Mouse (Mus musculus) limb, embryonic 12.5 days (tissue): Measurements from ENCODE around the gene Tecpr2. TPM values are rescaled to one million over a fixed set of nuclear protein-coding genes. Genes with fewer than 3 reads are reported as not detected.

Source experiments
- ATAC-seq: fragments of 200-750 bp; cut with Nextera tagmentation; 2 replicates; pipeline ENCODE4 v1.8.0; 2017; ENCODE audit warnings: low read depth, moderate TSS enrichment; ENCODE audit not compliant: insufficient number of reproducible peaks, insufficient read depth, low FRiP score, low TSS enrichment
- H3K27ac ChIP-seq: fragments of 300-500 bp; sonication (generic); 2 replicates; pipeline ENCODE4 v1.5.1; 2016; ENCODE audit warnings: mild to moderate bottlenecking, moderate library complexity
- H3K27me3 ChIP-seq: fragments of 300-500 bp; sonication (generic); 2 replicates; pipeline ENCODE4 v1.6.1; 2016; ENCODE audit warnings: mild to moderate bottlenecking, moderate library complexity
- H3K36me3 ChIP-seq: fragments of 300-500 bp; sonication (generic); 2 replicates; pipeline ENCODE4 v1.6.1; 2016; ENCODE audit warnings: mild to moderate bottlenecking, moderate library complexity
- H3K4me1 ChIP-seq: fragments of 300-500 bp; sonication (generic); replicated peaks from 2 replicates; pipeline ENCODE4 v1.6.1; 2016
- H3K4me2 ChIP-seq: fragments of 300-500 bp; sonication (generic); 2 replicates; pipeline ENCODE4 v1.6.1; 2016; ENCODE audit warnings: mild to moderate bottlenecking, moderate library complexity
- H3K4me3 ChIP-seq: fragments of 300-500 bp; sonication (generic); replicated peaks from 2 replicates; pipeline ENCODE4 v1.5.1; 2016; ENCODE audit warnings: mild to moderate bottlenecking
- H3K9ac ChIP-seq: fragments of 300-500 bp; sonication (generic); replicated peaks from 2 replicates; pipeline ENCODE4 v1.6.1; 2016; ENCODE audit warnings: mild to moderate bottlenecking, moderate library complexity
- H3K9me3 ChIP-seq: fragments of 300-500 bp; sonication (generic); 2 replicates; pipeline ENCODE4 v1.6.1; 2016; ENCODE audit warnings: mild to moderate bottlenecking, moderate library complexity
- WGBS: fragments of 180-500 bp; shearing (Covaris S2); methylation state at CpG from one replicate; pipeline ENCODE4 v1.1.7; 2016; 5-methylcytosine and 5-hydroxymethylcytosine counted together
- polyA plus RNA-seq: library from polyadenylated mRNA; unstranded; fragments of >200 nt; fragmentation: Nextera tagmentation; extraction: Ambion mirVana; gene quantifications from 2 replicates; pipeline ENCODE4 v1.2.1, GENCODE M21; 2016

Tecpr2 gene
- polyA plus RNA-seq, 1 experiment from 2014 or later: 6.1 TPM

DNA sequence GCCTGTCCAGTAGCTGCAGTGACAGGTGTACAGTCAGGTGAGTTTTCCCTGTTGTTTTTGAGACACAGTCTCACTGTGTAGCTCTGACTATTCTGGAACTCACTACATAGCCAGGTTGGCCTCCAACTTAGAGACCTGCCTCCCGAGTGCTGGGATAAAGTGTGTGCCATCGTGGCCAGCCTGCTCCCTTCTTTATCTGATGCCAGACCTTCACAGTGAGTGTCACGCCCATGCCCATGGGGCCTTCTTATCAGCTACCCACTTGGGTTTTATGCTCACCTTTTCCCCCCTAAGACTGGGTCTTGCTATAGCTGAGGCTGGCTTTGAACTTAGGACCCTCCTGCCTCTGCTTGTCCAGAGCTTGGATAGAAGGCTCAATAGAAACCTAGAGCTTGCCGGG is 19.0 kb upstream of the Tecpr2 start:
- no peak overlapping the region for H3K27ac ChIP-seq
- H3K9ac ChIP-seq: no peak overlapping the region
- H3K4me1 ChIP-seq: no peaks in the 10 kb centered on the region
- no peak for ATAC-seq
- no peaks in the 10 kb centered on the region for H3K9me3 ChIP-seq
- H3K36me3 ChIP-seq: peaks cover 95% of the 10 kb centered on the region
- H3K4me2 ChIP-seq: no peak overlapping the region
- WGBS: 86% methylated on average over 4 of the region's 4 CpGs
- H3K27me3 ChIP-seq: no peaks in the 10 kb centered on the region
- H3K4me3 ChIP-seq: no peak overlapping the region

DNA sequence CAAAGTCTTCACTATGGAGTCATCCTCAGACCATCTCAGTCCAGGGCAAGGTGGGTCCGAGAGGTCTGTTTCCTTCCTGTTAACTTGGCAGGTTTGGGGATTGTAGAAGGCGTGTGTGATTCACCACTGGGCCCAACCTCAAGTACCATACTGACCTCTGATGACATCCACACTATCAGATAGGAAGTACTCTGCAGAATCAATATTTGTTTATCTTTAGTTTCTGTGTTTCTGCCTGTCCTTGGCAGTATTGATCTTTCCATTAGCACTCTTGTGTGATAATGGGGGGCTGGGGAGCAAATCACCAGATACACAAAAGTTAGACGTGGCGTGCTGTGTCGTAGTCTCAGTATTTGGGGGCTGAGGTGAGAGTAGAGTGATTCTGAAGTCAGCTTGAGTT is 17.8 kb upstream of the Tecpr2 start:
- Histone ChIP-seq H3K27ac (no peak overlapping the region), H3K36me3 (peaks cover 97% of the 10 kb centered on the region), H3K4me1 (no peaks in the 10 kb centered on the region), H3K4me2 (no peak overlapping the region), H3K27me3 (no peaks in the 10 kb centered on the region), H3K9me3 (no peaks in the 10 kb centered on the region), H3K9ac (no peak overlapping the region), H3K4me3 (no peak overlapping the region)
- whole genome bisulfite sequencing: 95% methylated on average over 5 of the region's 5 CpGs
- no peak for ATAC-seq

DNA sequence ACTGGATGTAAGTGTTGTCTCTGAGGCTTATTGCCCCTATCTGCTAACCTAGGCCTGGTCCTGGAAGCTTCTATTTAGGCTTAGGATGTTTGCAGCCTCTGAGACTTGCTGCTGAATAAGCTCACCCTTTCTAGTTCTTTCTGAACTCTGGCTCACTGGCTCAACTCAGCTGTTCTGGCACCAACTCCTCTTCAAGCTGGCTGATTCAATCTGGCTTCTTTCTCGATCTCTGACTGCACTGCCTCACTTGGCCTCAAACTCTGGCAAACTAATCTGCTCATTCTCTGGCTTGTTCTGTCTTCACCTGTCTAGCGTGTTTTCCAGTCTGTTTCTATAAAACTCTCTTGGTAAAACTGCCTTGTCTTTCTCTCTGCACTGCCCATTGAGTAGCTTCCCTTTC is 13.7 kb upstream of the Tecpr2 start:
- no peaks in the 10 kb centered on the region for H3K9me3 ChIP-seq
- no peaks in the 10 kb centered on the region for H3K4me1 ChIP-seq
- H3K9ac ChIP-seq: no peak overlapping the region
- peaks cover 91% of the 10 kb centered on the region for H3K36me3 ChIP-seq
- H3K4me3 ChIP-seq: no peak overlapping the region
- no peak overlapping the region for H3K27ac ChIP-seq
- WGBS: 92% methylated on average over 2 of the region's 2 CpGs
- H3K27me3 ChIP-seq: no peaks in the 10 kb centered on the region
- no peak for ATAC-seq
- H3K4me2 ChIP-seq: no peak overlapping the region

DNA sequence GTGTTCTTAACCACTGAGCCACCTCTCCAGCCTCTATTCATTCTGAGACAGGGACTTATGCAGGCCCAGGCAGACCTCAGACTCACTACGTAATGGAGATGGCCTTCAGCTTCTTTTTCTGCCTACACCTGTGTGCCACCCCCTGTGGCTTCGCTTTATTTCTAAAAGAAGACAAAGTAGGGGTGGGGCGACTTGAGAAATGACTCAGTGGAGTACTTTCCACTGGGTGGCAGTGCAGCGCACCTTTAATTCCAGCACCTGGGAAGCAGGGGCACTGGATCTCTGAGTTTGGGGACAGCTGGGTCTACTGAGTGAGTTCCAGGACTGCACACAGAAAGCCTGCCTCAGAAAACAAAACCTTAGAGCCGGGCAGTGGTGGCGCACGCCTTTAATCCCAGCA is 6.8 kb upstream of the Tecpr2 start:
- H3K9me3 ChIP-seq: no peaks in the 10 kb centered on the region
- no peaks in the 10 kb centered on the region for H3K27me3 ChIP-seq
- no peak overlapping the region for H3K4me3 ChIP-seq
- 87% methylated on average over 7 of the region's 7 CpGs for WGBS
- peaks cover 60% of the 10 kb centered on the region for H3K36me3 ChIP-seq
- H3K4me2 ChIP-seq: no peak overlapping the region
- no peak overlapping the region for H3K9ac ChIP-seq
- no peak for ATAC-seq
- H3K4me1 ChIP-seq: no peaks in the 10 kb centered on the region
- no peak overlapping the region for H3K27ac ChIP-seq

DNA sequence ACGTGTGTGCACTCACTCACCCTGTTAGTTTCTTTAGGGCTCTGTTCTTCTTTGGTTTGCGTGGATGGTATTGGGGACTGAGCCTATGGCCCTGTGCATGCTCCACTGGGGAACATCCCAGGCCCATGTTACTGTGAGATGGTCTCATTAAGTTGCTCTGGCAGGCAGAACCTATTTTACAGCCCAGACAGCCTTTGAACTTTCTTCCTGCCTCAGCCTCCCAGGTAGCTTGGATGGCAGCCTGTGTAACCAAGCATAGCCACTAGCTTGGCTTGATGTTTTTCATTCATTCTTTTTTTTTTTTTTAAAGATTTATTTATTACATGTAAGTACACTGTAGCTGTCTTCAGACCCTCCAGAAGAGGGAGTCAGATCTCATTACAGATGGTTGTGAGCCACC is 3.8 kb upstream of the Tecpr2 start:
- H3K27ac ChIP-seq: no peak overlapping the region
- H3K9me3 ChIP-seq: no peaks in the 10 kb centered on the region
- 98% methylated on average over 2 of the region's 2 CpGs for WGBS
- peaks cover 14% of the 10 kb centered on the region for H3K4me1 ChIP-seq
- H3K9ac ChIP-seq: no peak overlapping the region
- H3K27me3 ChIP-seq: no peaks in the 10 kb centered on the region
- no peak overlapping the region for H3K4me2 ChIP-seq
- ATAC-seq: no peak
- H3K36me3 ChIP-seq: peaks cover 37% of the 10 kb centered on the region
- H3K4me3 ChIP-seq: no peak overlapping the region

DNA sequence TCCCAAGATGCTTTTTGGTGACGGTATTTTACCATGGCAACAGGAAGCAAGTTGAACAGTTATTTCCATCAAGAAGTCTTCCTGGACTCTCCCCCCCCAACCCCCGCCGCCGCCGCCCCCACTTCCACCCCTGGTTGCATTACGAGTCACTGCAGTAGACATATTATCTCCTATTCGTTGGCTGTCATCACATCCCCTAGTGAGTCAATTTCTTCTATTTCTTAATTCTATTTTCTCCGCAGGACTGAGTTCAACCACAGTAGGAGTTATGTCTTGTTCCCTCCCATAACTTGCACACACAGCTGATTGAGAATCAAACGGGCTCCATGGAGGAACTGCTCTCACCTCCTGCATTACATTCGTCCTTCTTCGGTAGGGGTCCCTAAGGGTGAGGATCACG is 958 bp upstream of the Tecpr2 start:
- H3K4me1 ChIP-seq: peaks cover 15% of the 10 kb centered on the region
- peaks cover 12% of the 10 kb centered on the region for H3K36me3 ChIP-seq
- no peaks in the 10 kb centered on the region for H3K27me3 ChIP-seq
- ATAC-seq: no peak
- no peak overlapping the region for H3K27ac ChIP-seq
- H3K4me3 ChIP-seq: peak overlapping the region; percentile 88
- 53% methylated on average over 12 of the region's 12 CpGs for WGBS
- peak overlapping the region; percentile 85 for H3K9ac ChIP-seq
- H3K9me3 ChIP-seq: no peaks in the 10 kb centered on the region
- H3K4me2 ChIP-seq: peak overlapping the region; percentile 93

DNA sequence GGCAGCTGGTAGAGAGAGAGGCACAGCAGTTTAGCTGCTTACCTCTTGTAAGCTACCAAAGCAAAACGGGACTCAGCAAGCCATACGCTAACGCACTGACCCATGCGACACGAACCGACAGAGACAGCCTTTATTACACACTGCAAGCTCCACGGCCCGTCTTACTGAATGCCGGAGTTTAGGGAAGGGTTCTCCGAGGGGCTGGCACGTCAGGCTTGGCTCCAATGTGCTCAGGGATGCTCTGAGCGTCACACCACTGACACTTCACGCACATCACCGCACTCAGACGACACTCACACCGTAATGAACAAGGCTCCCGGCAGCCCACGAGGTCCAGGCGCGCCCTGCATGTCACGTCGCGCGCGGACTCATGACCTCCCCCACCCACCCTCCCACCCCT is 458 bp upstream of the Tecpr2 start:
- ATAC-seq: no peak; the same call in 1 of the 2 replicates
- no peaks in the 10 kb centered on the region for H3K27me3 ChIP-seq
- peaks cover 15% of the 10 kb centered on the region for H3K4me1 ChIP-seq
- peak overlapping the region; percentile 88 for H3K4me3 ChIP-seq
- WGBS: under 1% methylated on average over 25 of the region's 25 CpGs
- H3K27ac ChIP-seq: 0 out of 2 replicates have a peak overlapping the region, but pooled peaks have one; percentile 41
- H3K9me3 ChIP-seq: no peaks in the 10 kb centered on the region
- H3K4me2 ChIP-seq: peak overlapping the region; percentile 93
- H3K9ac ChIP-seq: peak overlapping the region; percentile 85
- H3K36me3 ChIP-seq: peaks cover 7% of the 10 kb centered on the region

DNA sequence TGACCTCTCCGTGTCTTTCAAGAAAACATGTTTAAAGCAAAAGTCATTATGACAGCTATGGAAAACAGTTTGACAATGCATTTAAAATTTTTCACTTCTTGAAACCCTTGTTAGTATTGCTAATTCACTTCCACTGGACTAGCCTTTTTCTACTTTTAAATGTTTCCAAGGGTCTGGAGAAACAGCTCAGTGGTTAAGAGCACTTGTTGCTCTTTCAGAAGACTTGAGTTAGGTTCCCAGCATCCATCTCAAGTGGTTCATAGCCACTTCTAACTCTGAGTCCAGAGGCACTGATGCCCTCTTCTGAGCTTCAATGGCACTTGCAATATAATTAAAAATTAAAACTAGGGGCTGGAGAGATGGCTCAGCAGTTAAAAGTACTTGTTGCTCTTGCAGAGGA is 2.8 kb downstream of the Tecpr2 start:
- 92% methylated on average over 1 of the region's 1 CpGs for WGBS
- Histone ChIP-seq H3K36me3 (no peaks in the 10 kb centered on the region), H3K4me2 (no peak overlapping the region), H3K9ac (no peak overlapping the region), H3K4me1 (peaks cover 15% of the 10 kb centered on the region), H3K9me3 (no peaks in the 10 kb centered on the region), H3K27ac (no peak overlapping the region), H3K4me3 (no peak overlapping the region), H3K27me3 (no peaks in the 10 kb centered on the region)
- no peak for ATAC-seq

DNA sequence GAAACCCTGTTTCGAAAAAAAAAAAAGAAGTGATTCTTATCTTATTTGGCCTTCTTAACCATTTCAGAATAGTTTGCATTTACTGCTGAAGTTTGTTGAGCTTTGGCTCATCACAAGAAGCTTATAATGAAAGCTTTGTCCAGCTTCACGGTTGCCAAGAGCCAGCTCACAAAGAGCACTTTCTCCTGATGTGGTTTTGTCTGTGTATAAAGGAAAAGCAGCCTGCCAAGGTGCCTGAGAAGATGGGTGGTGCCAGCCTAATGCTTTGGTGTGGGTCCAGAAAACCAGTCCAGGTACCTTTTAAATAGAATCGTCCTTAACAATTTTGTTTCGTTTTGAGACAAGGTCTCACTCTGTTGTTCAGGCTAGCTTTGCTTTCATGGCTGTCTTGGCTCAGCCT is 13.0 kb downstream of the Tecpr2 start:
- WGBS: 82% methylated on average over 4 of the region's 4 CpGs
- Histone ChIP-seq H3K4me2 (no peak overlapping the region), H3K27ac (no peak overlapping the region), H3K4me3 (no peak overlapping the region), H3K36me3 (no peaks in the 10 kb centered on the region), H3K9ac (no peak overlapping the region; the same call in 1 of the 2 replicates), H3K27me3 (no peaks in the 10 kb centered on the region), H3K4me1 (no peaks in the 10 kb centered on the region), H3K9me3 (no peaks in the 10 kb centered on the region)
- ATAC-seq: no peak

DNA sequence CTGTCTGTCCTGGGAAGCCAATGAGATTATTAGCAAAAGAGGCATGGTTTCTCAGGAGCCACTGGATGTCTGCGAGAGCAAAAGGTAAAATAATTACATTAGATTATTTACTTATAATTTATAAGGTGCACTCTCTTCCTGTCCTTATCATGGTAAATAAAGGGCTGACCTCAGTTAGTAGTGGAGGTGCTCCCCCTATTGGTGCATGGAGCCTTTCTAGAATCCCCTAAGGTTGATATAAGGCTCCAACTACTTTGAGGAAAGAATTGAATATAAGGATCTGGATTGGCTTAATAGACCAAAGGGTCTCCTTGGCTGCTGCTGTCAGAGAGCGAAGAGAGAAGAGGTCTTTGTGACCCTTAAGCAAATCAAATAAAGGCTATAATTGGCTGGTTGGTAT is 14.5 kb downstream of the Tecpr2 start:
- Histone ChIP-seq H3K27me3 (no peaks in the 10 kb centered on the region), H3K9me3 (no peaks in the 10 kb centered on the region), H3K27ac (no peak overlapping the region), H3K4me1 (0 out of 2 replicates have a peak, but pooled peaks cover 2% of the 10 kb centered on the region), H3K4me2 (no peak overlapping the region), H3K9ac (no peak overlapping the region), H3K36me3 (no peaks in the 10 kb centered on the region), H3K4me3 (no peak overlapping the region)
- ATAC-seq: no peak
- WGBS: 83% methylated on average over 2 of the region's 2 CpGs

DNA sequence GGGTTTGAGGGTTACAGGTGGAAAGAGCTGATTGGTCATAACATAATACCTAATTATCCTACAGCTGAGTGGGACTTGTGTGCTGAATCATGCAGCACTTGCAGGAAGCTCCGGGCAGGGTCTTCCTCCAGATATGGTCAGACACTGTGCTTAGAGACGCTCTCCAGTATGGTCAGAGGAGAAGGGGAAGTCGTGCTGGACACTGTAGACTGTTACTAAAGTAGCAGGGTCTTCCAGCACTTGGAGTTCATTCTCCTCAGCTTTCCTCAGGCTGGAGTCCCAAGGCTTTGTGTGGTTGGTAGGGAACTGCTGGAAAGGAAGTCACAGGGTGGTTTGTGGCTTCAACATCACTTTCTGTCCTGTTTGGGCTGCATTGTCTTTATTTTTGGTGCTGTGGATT is 18.8 kb downstream of the Tecpr2 start:
- no peak for ATAC-seq
- Histone ChIP-seq H3K36me3 (no peaks in the 10 kb centered on the region), H3K9me3 (no peaks in the 10 kb centered on the region), H3K27ac (no peak overlapping the region; the same call in 1 of the 2 replicates), H3K4me1 (0 out of 2 replicates have a peak, but pooled peaks cover 2% of the 10 kb centered on the region), H3K4me2 (no peak overlapping the region), H3K27me3 (no peaks in the 10 kb centered on the region), H3K4me3 (no peak overlapping the region), H3K9ac (no peak overlapping the region)
- 91% methylated on average over 3 of the region's 3 CpGs for WGBS

DNA sequence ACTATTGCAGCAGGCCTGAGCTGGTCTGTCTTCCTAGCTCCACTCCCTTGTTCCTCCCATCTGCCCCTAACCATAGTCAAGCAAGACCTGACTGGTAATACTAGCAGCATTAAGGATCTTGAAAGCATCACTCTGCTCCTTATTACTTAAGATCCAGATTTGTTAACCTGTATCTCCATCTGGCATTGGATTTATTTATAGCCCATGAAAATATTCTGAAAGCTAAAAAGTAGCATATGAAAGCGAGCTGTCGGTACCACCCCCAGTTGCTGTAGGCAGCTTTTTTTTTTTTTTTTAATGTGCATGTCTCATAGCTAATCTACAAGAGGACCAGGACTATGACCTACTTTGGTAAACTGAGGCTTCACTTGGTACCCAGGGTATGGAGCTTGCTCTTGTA is 20.9 kb downstream of the Tecpr2 start:
- no peak overlapping the region for H3K4me2 ChIP-seq
- 0 out of 2 replicates have a peak, but pooled peaks cover 2% of the 10 kb centered on the region for H3K4me1 ChIP-seq
- H3K4me3 ChIP-seq: no peak overlapping the region
- no peak for ATAC-seq
- WGBS: 89% methylated on average over 2 of the region's 2 CpGs
- 0 out of 2 replicates have a peak, but pooled peaks cover 2% of the 10 kb centered on the region for H3K36me3 ChIP-seq
- H3K9ac ChIP-seq: no peak overlapping the region
- H3K27me3 ChIP-seq: no peaks in the 10 kb centered on the region
- no peak overlapping the region for H3K27ac ChIP-seq
- no peaks in the 10 kb centered on the region for H3K9me3 ChIP-seq
